Mouse (Mus musculus) macrophage (primary cell): ENCODE data around the gene Schip1. TPM values are rescaled to one million over a fixed set of nuclear protein-coding genes. Genes with fewer than 3 reads are reported as not detected.

ENCODE experiments used
- H3K27ac ChIP-seq: fragments of 350-480 bp; formaldehyde crosslinking; 2 replicates; pipeline ENCODE4 v1.9.0; 2021
- H3K36me3 ChIP-seq: fragments of 350-480 bp; formaldehyde crosslinking; 2 replicates; pipeline ENCODE4 v1.9.0; 2021; ENCODE audit errors: inconsistent target
- H3K4me3 ChIP-seq: fragments of 350-480 bp; formaldehyde crosslinking; 2 replicates; pipeline ENCODE4 v1.9.0; 2021; ENCODE audit errors: inconsistent target
- H3K79me2 ChIP-seq: fragments of 350-480 bp; formaldehyde crosslinking; 2 replicates; pipeline ENCODE4 v1.9.0; 2021; ENCODE audit errors: inconsistent target
- WGBS: methylation state at CpG from one replicate; pipeline ENCODE4 v1.1.7; 2026; ENCODE audit warnings: inconsistent platforms; ENCODE audit not compliant: missing documents; 5-methylcytosine and 5-hydroxymethylcytosine counted together
- polyA plus RNA-seq: library from polyadenylated mRNA; stranded (reverse); fragments of 250-400 nt; gene quantifications from 3 replicates; pipeline ENCODE4 v1.2.4, GENCODE M21; 2018; ENCODE audit warnings: inconsistent platforms

Schip1 gene
- polyA plus RNA-seq, 1 experiment from 2014 or later = not detected

GRCm38 (mm10) chr3:68660538-68660937 lies 595.9 kb downstream of the Schip1 start:
- no peak overlapping the region for H3K27ac ChIP-seq
- 77% methylated on average over 4 of the region's 4 CpGs for WGBS
- no peaks in the 10 kb centered on the region for H3K36me3 ChIP-seq
- no peak overlapping the region for H3K4me3 ChIP-seq
- H3K79me2 ChIP-seq = no peaks in the 10 kb centered on the region

- H3K79me2 ChIP-seq = no peaks in the 10 kb centered on the region
- H3K4me3 ChIP-seq = no peak overlapping the region
- no peak overlapping the region for H3K27ac ChIP-seq
- 19% methylated on average over 5 of the region's 5 CpGs for WGBS
- no peaks in the 10 kb centered on the region for H3K36me3 ChIP-seq
Measured at GRCm38 (mm10) chr3:68662386-68662785, 597.8 kb downstream of the Schip1 start.

DNA sequence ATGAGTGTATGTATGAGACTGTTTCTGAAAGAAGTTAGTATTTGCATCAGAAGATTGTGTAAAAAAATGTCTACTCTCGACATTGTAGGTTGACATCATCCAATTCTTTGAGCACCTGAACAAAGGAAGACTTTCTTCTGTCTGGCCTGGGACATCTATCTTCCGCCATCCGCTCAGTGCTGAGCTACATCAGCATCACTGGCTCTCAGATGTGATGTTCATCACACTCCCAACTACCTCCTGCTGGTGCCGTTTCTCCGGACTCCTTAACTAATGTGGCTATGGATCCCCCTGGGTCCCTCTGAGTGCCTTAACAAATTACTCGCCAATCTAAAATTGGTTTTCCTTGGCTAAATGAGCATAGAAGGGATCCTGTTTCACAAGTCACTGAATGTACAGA lies 599.7 kb downstream of the Schip1 start:
- Histone ChIP-seq H3K4me3 (no peak overlapping the region), H3K36me3 (no peaks in the 10 kb centered on the region), H3K27ac (no peak overlapping the region), H3K79me2 (no peaks in the 10 kb centered on the region)
- 96% methylated on average over 6 of the region's 6 CpGs for WGBS

GRCm38 (mm10) chr3:68666377-68666776 lies 601.8 kb downstream of the Schip1 start:
- Histone ChIP-seq H3K27ac (no peak overlapping the region), H3K36me3 (no peaks in the 10 kb centered on the region), H3K79me2 (no peaks in the 10 kb centered on the region), H3K4me3 (no peak overlapping the region)
- WGBS = 53% methylated on average over 7 of the region's 7 CpGs

DNA sequence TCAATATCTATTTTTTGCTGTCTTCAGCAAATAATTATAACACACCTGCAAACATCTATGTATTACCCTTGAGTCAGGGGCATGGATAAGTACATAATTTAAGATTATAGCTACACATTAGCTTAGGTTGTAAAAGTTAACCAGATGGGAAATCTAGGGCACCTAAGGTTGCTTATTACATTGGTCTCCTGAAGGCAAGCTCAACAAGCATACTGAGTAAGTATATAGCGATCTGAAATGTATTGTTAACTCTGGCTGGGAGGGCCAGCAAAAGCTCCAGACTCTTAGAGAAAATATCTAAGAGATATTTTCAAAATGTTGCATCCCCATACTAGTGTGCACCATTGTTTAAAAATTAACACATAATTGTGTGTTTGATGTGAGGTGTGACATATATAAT lies 603.2 kb downstream of the Schip1 start:
- Histone ChIP-seq H3K27ac (no peak overlapping the region), H3K36me3 (no peaks in the 10 kb centered on the region), H3K79me2 (no peaks in the 10 kb centered on the region), H3K4me3 (no peak overlapping the region)
- 100% methylated on average over 1 of the region's 1 CpGs for WGBS

DNA sequence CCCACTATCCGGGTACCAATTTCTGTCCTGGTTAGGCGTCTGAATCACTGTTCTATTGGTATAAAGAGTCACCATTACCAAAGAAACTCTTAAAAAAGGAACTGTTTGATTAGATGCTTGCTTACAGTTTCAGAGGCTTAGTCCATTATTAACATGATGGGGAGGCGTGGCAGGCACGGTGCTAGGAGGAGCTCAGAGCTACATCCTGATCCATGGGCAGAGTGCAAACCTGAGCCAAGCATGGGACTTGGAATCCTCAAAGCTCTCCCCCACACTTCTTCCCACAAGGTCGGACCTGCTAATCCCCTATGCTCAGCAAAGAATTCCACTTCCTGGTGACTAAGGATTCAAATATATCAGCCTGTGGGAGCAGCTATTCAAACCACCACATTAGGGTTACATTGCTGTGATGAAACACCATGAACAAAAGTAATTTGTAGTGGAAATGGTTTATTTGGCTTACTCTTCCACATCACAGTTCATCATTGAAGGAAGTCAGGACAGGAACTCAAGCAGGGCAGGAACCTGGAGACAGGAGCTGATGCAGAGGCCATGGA lies 604.9 kb downstream of the Schip1 start:
- no peak overlapping the region for H3K27ac ChIP-seq
- H3K36me3 ChIP-seq = no peaks in the 10 kb centered on the region
- H3K79me2 ChIP-seq = no peaks in the 10 kb centered on the region
- no peak overlapping the region for H3K4me3 ChIP-seq
- 90% methylated on average over 5 of the region's 5 CpGs for whole genome bisulfite sequencing

DNA sequence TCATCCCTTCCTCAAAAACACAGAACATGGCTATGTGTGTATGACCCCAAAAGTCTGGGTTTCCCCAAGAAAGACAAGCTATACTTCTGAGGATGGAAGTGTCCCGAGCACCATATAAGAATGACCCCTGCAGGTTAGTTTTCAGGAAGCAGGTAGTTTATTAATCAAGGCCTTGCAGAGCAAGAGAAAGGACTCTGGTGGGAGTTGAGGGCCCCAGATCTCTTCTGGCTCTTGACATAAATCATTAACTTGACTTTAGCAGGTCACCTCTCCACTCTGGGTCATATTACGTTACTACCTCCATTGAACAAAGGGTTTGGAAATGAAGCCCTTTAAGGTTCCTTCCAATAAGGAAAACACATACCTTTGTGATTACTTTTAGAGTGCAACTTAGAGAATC lies 610.1 kb downstream of the Schip1 start:
- 100% methylated on average over 2 of the region's 2 CpGs for WGBS
- H3K79me2 ChIP-seq = no peaks in the 10 kb centered on the region
- no peaks in the 10 kb centered on the region for H3K36me3 ChIP-seq
- no peak overlapping the region for H3K27ac ChIP-seq
- no peak overlapping the region for H3K4me3 ChIP-seq

DNA sequence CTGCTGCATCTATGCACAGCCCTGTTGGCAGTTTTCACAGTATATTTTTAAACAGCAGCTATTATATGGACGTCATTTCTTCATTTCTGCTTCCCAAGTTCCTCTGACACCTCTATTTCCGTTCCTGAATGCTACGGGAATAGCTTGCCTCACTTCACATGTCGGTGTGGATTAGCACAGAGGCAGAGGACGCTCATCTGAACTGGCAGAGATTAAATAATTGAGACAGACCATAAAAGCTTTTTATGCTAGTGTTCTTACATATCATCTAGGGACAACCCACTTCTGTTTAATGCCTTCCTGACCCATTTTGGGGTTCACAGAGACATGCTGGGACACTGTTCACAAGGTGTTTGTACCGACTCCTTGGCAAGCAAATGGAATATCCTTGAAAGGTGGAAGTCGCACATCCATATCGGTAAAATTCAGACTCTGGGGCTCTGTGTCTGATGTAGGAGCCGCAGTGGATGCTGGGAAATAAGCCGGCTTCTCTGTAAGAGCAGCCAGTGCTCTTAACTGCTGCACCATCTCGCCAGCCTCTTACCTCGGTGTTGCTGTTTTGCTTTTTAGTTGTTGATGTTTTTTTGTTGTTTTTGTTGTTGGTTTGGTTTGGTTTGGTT lies 610.7 kb downstream of the Schip1 start:
- WGBS = 81% methylated on average over 12 of the region's 12 CpGs
- H3K27ac ChIP-seq = no peak overlapping the region

More for the DNA sequence above, 610.7 kb downstream of the Schip1 start:
- Histone ChIP-seq H3K79me2 (no peaks in the 10 kb centered on the region), H3K36me3 (no peaks in the 10 kb centered on the region), H3K4me3 (no peak overlapping the region)

Other genes starting within 250 kb of the Schip1 start
- gene Iqcj, start 172.6 kb upstream of the Schip1 start, polyA plus RNA-seq = not detected in 3 replicates
- not detected in 3 replicates for gene Iqschfp, start 172.6 kb upstream of the Schip1 start, polyA plus RNA-seq